Mouse (Mus musculus) G1E (cell line): ENCODE data around the gene Slc25a5. TPM values are rescaled to one million over a fixed set of nuclear protein-coding genes. Genes with fewer than 3 reads are reported as not detected.

ENCODE experiments used
- ATAC-seq: 2 replicates; pipeline ENCODE4 v1.8.0; 2016; ENCODE audit warnings: mild to moderate bottlenecking; ENCODE audit not compliant: insufficient number of reproducible peaks, poor library complexity, low FRiP score, severe bottlenecking; ENCODE audit errors: extremely low read depth
- DNase-seq: peaks from one replicate; pipeline ENCODE4 v3.0.0; 2012; ENCODE audit warnings: low spot score
- H3K27me3 ChIP-seq: 2 replicates; pipeline ENCODE4 v1.6.1; 2012; ENCODE audit warnings: mild to moderate bottlenecking, low read length, inconsistent platforms; ENCODE audit not compliant: insufficient read depth
- H3K36me3 ChIP-seq: replicated peaks from 2 replicates; pipeline ENCODE3; 2012; ENCODE audit warnings: mild to moderate bottlenecking, inconsistent platforms
- H3K4me1 ChIP-seq: 2 replicates; pipeline ENCODE4 v1.6.1; 2012; ENCODE audit warnings: low read depth, low read length, inconsistent platforms, mixed read lengths; ENCODE audit not compliant: insufficient read depth
- H3K4me3 ChIP-seq: 2 replicates; pipeline ENCODE4 v1.5.1; 2012; ENCODE audit warnings: low read depth, mild to moderate bottlenecking, inconsistent platforms, low read length, moderate library complexity, mixed read lengths
- H3K9me3 ChIP-seq: replicated peaks from 2 replicates; pipeline ENCODE4 v1.6.1; 2012; ENCODE audit warnings: inconsistent platforms
- CTCF ChIP-seq: IDR thresholded peaks from 2 replicates; pipeline ENCODE4 v1.5.1; 2012; ENCODE audit warnings: low read depth, low read length, inconsistent platforms, mixed read lengths
- GATA1 ChIP-seq: IDR thresholded peaks from 2 replicates; pipeline ENCODE4 v1.6.1; 2012; ENCODE audit warnings: borderline replicate concordance, low read length, inconsistent platforms, mixed read lengths
- GATA2 ChIP-seq: IDR thresholded peaks from 2 replicates; pipeline ENCODE4 v1.6.1; 2012; ENCODE audit warnings: low read depth, low read length, inconsistent platforms, borderline replicate concordance
- POLR2AphosphoS5 ChIP-seq: IDR thresholded peaks from 2 replicates; pipeline ENCODE4 v1.6.1; 2012; ENCODE audit warnings: low read depth, low read length, inconsistent platforms; ENCODE audit not compliant: insufficient replicate concordance
- TAL1 ChIP-seq: conservative IDR thresholded peaks from 2 replicates; pipeline ENCODE4 v1.6.1; 2012; ENCODE audit warnings: low read depth, low read length, inconsistent platforms, mixed read lengths
- polyA plus RNA-seq: library from polyadenylated mRNA; stranded (reverse); fragments of >175 nt; gene quantifications from 2 replicates; pipeline ENCODE4 v1.2.3, GENCODE M21; 2012
- total RNA-seq, 2 experiments: library from RNA; stranded (forward) in 1 of 2; stranded (reverse) in 1 of 2; fragments of 200-1000 nt in 1 of 2; fragments of >200 nt in 1 of 2; fragmentation: Nextera tagmentation in 1 of 2; gene quantifications; 2 replicates each; pipeline ENCODE4 v1.2.3; 2014 to 2017

The Slc25a5 gene
- total and polyA plus RNA-seq, 3 experiments: 36.2 to 745 (median 370) TPM

DNA sequence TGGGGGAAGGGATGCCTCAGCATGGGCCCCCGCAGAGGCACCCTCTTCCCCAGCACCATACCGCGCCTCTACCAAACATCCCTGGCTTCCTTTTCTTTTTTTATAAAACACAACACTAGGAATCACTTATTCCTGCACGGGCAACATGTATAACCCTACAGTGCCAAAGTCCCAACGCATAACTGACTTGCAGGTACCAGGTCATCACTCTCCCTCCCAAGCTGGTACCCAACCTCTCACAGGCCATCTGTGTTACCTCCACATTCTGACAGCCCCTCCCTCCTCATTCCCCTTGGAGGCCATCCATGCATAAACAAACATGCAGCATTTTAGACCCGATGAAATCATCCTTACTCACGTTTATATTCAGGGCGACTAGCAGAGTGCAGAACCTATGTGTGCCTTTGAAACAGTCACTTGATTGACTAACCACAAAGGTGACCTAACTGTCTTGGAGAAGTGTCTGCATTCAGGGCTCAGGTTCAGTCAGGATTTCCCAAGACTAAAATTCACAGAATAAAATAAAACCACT lies 21.0 kb downstream of the Slc25a5 start:
- H3K36me3 ChIP-seq: no peaks in the 10 kb centered on the region
- DNase-seq: no peak
- H3K4me1 ChIP-seq: peaks cover 12% of the 10 kb centered on the region
- no peak for TF ChIP-seq GATA1
- TF ChIP-seq POLR2AphosphoS5: no peak
- no peak for TF ChIP-seq TAL1
- no peak for TF ChIP-seq GATA2
- TF ChIP-seq CTCF: no peak
- H3K9me3 ChIP-seq: no peaks in the 10 kb centered on the region
- ATAC-seq: no peak
- no peaks in the 10 kb centered on the region for H3K27me3 ChIP-seq
- H3K4me3 ChIP-seq: no peak overlapping the region; the same call in 1 of the 2 replicates

DNA sequence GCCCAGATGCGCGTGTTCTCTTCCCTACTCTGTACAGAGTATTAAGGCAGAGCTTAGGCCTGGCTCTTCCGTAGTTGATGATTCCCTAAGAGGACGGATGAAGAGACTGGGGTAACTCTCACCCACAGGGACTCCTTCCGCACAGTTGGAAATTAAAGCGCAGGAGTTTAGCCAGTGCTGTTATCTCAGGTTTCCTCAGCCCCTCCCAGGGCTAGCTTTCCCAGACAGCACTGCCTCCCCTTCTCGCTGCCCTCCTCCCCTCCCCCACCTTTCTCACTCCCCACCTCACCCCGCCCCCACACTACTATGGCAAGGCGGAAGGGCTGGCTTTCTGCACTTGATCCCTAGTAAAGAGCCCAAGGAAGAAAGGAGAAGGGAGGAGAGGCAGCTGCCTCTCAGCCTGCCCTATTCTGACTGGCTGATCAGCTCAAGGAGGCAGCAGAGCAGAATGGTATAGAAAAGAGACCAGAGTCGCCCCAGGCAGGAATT lies 21.5 kb downstream of the Slc25a5 start:
- TF ChIP-seq POLR2AphosphoS5: no peak
- no peak for TF ChIP-seq TAL1
- no peak for TF ChIP-seq GATA2
- no peak for TF ChIP-seq CTCF
- no peak for TF ChIP-seq GATA1
- DNase-seq (no peak), ATAC-seq (peak; percentile 54)
- Histone ChIP-seq H3K4me3 (peak overlapping the region; percentile 27; the same call in 1 of the 2 replicates), H3K27me3 (no peaks in the 10 kb centered on the region), H3K9me3 (no peaks in the 10 kb centered on the region), H3K4me1 (peaks cover 12% of the 10 kb centered on the region), H3K36me3 (no peaks in the 10 kb centered on the region)

DNA sequence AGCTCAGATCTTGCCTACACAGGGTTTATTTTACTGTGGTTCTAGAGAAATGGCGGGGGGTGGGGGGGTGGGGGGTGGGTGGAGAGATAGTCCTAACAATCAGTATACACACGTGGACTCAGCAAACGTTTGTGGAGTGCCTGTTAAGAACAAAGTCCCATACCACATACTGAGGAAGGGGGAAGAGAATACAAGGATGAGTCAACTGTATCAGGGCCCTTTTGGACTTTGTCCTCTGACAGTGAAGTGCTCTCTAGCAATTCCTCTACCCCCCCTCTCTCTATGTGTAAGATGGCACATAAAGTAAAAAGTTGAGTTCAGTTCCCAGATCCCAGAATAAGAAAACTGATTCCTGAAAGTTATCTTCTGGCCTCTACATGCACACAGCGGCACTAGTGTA lies 24.1 kb downstream of the Slc25a5 start:
- Histone ChIP-seq H3K4me1 (peaks cover 12% of the 10 kb centered on the region), H3K9me3 (no peaks in the 10 kb centered on the region), H3K36me3 (peaks cover 3% of the 10 kb centered on the region), H3K27me3 (no peaks in the 10 kb centered on the region), H3K4me3 (no peak overlapping the region)
- no peak for TF ChIP-seq GATA2
- TF ChIP-seq TAL1: no peak
- no peak for TF ChIP-seq POLR2AphosphoS5
- no peak for TF ChIP-seq CTCF
- TF ChIP-seq GATA1: no peak
- no peak for DNase-seq
- ATAC-seq: no peak

DNA sequence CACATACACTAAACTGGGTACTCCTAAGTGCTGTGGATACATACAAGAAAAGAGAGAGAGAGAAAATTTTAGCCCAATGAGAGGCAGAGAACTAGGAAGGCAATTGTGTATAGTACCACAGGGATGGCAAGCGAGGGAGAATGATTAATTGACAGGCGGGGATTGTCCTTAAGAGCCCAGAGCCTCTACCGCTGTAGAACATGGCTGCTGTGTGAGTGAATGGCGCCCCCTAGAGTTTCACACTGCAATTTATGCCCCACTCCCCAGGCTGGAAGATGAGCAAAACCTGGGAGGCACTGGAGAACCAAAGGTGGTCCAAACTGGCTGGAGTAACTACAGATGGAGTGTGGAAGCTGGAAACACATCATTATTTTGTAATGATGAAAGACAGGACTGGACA lies 24.8 kb downstream of the Slc25a5 start:
- Histone ChIP-seq H3K9me3 (no peaks in the 10 kb centered on the region), H3K4me1 (peaks cover 12% of the 10 kb centered on the region), H3K27me3 (no peaks in the 10 kb centered on the region), H3K4me3 (no peak overlapping the region), H3K36me3 (peaks cover 6% of the 10 kb centered on the region)
- TF ChIP-seq TAL1 (no peak), CTCF (peak; percentile 43; the same call in 1 of the 2 replicates)
- ATAC-seq: no peak; the same call in 1 of the 2 replicates
- DNase-seq: peak; percentile 7

DNA sequence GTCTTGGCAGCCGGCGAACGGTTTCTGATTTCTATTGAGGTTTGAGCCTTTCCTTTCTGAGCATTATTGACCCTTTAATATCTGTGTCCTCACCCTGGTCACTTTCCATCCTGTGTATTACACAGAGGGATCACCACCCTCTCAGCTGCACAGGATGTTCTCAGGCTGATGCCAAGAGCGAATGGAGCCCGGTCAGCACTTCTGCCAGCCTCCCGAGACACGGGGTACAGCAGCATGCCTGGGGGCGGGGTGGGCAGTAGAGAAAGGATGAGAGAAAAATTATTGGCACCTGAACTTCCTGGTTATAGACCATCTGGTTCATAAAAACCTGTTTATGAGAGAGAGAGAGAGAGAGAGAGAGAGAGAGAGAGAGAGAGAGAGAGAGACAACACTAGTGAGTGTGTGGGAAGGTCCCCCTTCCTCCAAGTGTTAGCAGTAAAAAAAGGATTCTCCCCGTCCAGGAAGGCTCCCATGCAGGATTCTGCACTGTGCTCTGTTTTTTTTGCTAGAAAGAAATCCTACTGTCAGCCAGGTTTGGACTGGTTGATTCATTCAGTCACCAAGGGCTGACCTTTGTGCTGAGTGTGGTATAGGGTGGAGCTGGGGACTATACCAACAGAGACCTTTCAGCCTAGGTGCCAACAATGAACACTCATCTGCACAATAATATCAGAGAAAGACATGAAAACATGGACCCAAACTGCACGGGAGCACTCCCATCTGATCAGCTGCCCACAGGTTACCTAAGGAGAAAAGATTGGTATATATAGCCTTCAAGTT lies 28.7 kb downstream of the Slc25a5 start:
- ATAC-seq: no peak
- Histone ChIP-seq H3K36me3 (peaks cover 18% of the 10 kb centered on the region), H3K4me3 (no peak overlapping the region), H3K9me3 (no peaks in the 10 kb centered on the region), H3K4me1 (no peaks in the 10 kb centered on the region), H3K27me3 (no peaks in the 10 kb centered on the region)
- TF ChIP-seq TAL1 (no peak), POLR2AphosphoS5 (no peak), GATA2 (no peak), CTCF (no peak), GATA1 (no peak)
- DNase-seq: no peak

DNA sequence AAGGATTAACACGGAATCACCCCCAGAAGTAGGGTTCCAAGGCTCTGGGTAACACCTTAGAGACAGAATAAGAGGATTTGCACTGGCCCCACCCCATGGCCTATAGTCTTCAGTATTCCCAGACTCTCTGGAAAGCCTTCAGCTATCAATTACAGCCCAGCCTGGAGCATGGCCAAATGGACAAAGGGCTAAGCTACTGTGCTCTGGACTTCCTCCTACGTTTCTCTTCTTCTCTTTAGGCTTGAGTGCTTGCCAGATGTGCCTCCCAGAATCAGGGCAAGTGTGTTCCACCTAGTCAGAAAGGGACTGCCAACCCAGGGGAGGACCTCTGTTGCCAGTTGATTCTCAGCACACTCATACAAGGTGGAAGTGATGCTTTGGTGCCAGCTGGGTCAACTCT lies 29.6 kb downstream of the Slc25a5 start:
- no peak for ATAC-seq
- Histone ChIP-seq H3K36me3 (peaks cover 23% of the 10 kb centered on the region), H3K4me1 (no peaks in the 10 kb centered on the region), H3K4me3 (no peak overlapping the region), H3K9me3 (no peaks in the 10 kb centered on the region), H3K27me3 (no peaks in the 10 kb centered on the region)
- no peak for DNase-seq
- TF ChIP-seq CTCF: no peak
- TF ChIP-seq TAL1: no peak
- TF ChIP-seq POLR2AphosphoS5: no peak
- no peak for TF ChIP-seq GATA2
- no peak for TF ChIP-seq GATA1
